Mouse (Mus musculus) forebrain, embryonic 13.5 days (tissue): ENCODE data around the gene Irx2. TPM values are rescaled to one million over a fixed set of nuclear protein-coding genes. Genes with fewer than 3 reads are reported as not detected.

ENCODE experiments used
- ATAC-seq: fragments of 200-750 bp; cut with Nextera tagmentation; 2 replicates; pipeline ENCODE4 v1.8.0; 2017
- H3K27ac ChIP-seq: fragments of 300-500 bp; sonication (generic); 2 replicates; pipeline ENCODE4 v1.5.1; 2015; ENCODE audit warnings: inconsistent platforms, mild to moderate bottlenecking, moderate library complexity
- H3K27me3 ChIP-seq: fragments of 300-500 bp; sonication (generic); 2 replicates; pipeline ENCODE4 v1.6.1; 2015; ENCODE audit warnings: mild to moderate bottlenecking, inconsistent platforms
- H3K36me3 ChIP-seq: fragments of 300-500 bp; sonication (generic); 2 replicates; pipeline ENCODE4 v1.6.1; 2015; ENCODE audit warnings: mild to moderate bottlenecking, inconsistent platforms; ENCODE audit not compliant: poor library complexity, severe bottlenecking
- H3K4me1 ChIP-seq: fragments of 300-500 bp; sonication (generic); 2 replicates; pipeline ENCODE4 v1.6.1; 2015; ENCODE audit warnings: inconsistent platforms
- H3K4me2 ChIP-seq: fragments of 300-500 bp; sonication (generic); 2 replicates; pipeline ENCODE4 v1.6.1; 2015; ENCODE audit warnings: inconsistent platforms, mild to moderate bottlenecking, moderate library complexity
- H3K4me3 ChIP-seq: fragments of 300-500 bp; sonication (generic); 2 replicates; pipeline ENCODE4 v1.5.1; 2015; ENCODE audit warnings: mild to moderate bottlenecking, inconsistent platforms
- H3K9ac ChIP-seq: fragments of 300-500 bp; sonication (generic); 2 replicates; pipeline ENCODE4 v1.6.1; 2015; ENCODE audit warnings: mild to moderate bottlenecking, inconsistent platforms
- H3K9me3 ChIP-seq: fragments of 300-500 bp; sonication (generic); replicated peaks from 2 replicates; pipeline ENCODE4 v1.6.1; 2016; ENCODE audit warnings: inconsistent platforms
- WGBS: fragments of 180-500 bp; shearing (Covaris S2); methylation state at CpG from one replicate; pipeline ENCODE4 v1.1.7; 2015; 5-methylcytosine and 5-hydroxymethylcytosine counted together
- polyA plus RNA-seq: library from polyadenylated mRNA; unstranded; fragments of >200 nt; fragmentation: Nextera tagmentation; extraction: Ambion mirVana; gene quantifications from 2 replicates; pipeline ENCODE4 v1.2.1, GENCODE M21; 2015

Gene Irx2
- polyA plus RNA-seq, 1 experiment from 2014 or later: 2.9 TPM

GRCm38 (mm10) chr13:72627391-72628321 is 964 bp upstream of the Irx2 start:
- ATAC-seq: 0 out of 2 replicates have a peak, but pooled peaks have one; percentile 5
- Histone ChIP-seq H3K9ac (peak overlapping the region; percentile 54), H3K4me3 (peak overlapping the region; percentile 50), H3K9me3 (no peaks in the 10 kb centered on the region), H3K4me1 (peaks cover 31% of the 10 kb centered on the region), H3K27ac (no peak overlapping the region), H3K4me2 (peak overlapping the region; percentile 87), H3K36me3 (no peaks in the 10 kb centered on the region), H3K27me3 (peaks cover 99% of the 10 kb centered on the region)
- under 1% methylated on average over 42 of the region's 42 CpGs for WGBS

GRCm38 (mm10) chr13:72628935-72629631 is 463 bp downstream of the Irx2 start:
- peak overlapping the region; percentile 50 for H3K4me3 ChIP-seq
- peak overlapping the region; percentile 46 for H3K9ac ChIP-seq
- peak; percentile 56 for ATAC-seq
- H3K9me3 ChIP-seq: no peaks in the 10 kb centered on the region
- no peaks in the 10 kb centered on the region for H3K36me3 ChIP-seq
- peaks cover 31% of the 10 kb centered on the region for H3K4me1 ChIP-seq
- H3K4me2 ChIP-seq: peak overlapping the region; percentile 87
- H3K27ac ChIP-seq: no peak overlapping the region
- H3K27me3 ChIP-seq: peaks cover 98% of the 10 kb centered on the region
- WGBS: under 1% methylated on average over 86 of the region's 88 CpGs

GRCm38 (mm10) chr13:72629806-72630205 is 1.2 kb downstream of the Irx2 start:
- no peak for ATAC-seq
- Histone ChIP-seq H3K4me1 (peaks cover 31% of the 10 kb centered on the region), H3K9ac (no peak overlapping the region), H3K27me3 (peaks cover 98% of the 10 kb centered on the region), H3K27ac (no peak overlapping the region), H3K36me3 (no peaks in the 10 kb centered on the region), H3K9me3 (no peaks in the 10 kb centered on the region), H3K4me3 (peak overlapping the region; percentile 50; the same call in 1 of the 2 replicates), H3K4me2 (peak overlapping the region; percentile 87)
- under 1% methylated on average over 13 of the region's 13 CpGs for WGBS

- H3K4me1 ChIP-seq: peaks cover 31% of the 10 kb centered on the region
- under 1% methylated on average over 59 of the region's 60 CpGs for WGBS
Observed at GRCm38 (mm10) chr13:72630501-72631372, 2.1 kb downstream of the Irx2 start.

GRCm38 (mm10) chr13:72631373-72632021 is 2.9 kb downstream of the Irx2 start:
- H3K4me3 ChIP-seq: peak overlapping the region; percentile 27
- WGBS: under 1% methylated on average over 44 of the region's 62 CpGs
- peaks cover 31% of the 10 kb centered on the region for H3K4me1 ChIP-seq
- H3K9ac ChIP-seq: peak overlapping the region; percentile 21; the same call in 1 of the 2 replicates
- H3K4me2 ChIP-seq: peak overlapping the region; percentile 43
- no peaks in the 10 kb centered on the region for H3K36me3 ChIP-seq
- ATAC-seq: no peak
- H3K27ac ChIP-seq: no peak overlapping the region
- H3K27me3 ChIP-seq: peaks cover 97% of the 10 kb centered on the region
- H3K9me3 ChIP-seq: no peaks in the 10 kb centered on the region

More at GRCm38 (mm10) chr13:72630501-72631372, 2.1 kb downstream of the Irx2 start:
- ATAC-seq: no peak
- Histone ChIP-seq H3K4me2 (peak overlapping the region; percentile 43), H3K4me3 (peak overlapping the region; percentile 27), H3K27ac (no peak overlapping the region), H3K27me3 (peaks cover 98% of the 10 kb centered on the region), H3K9me3 (no peaks in the 10 kb centered on the region), H3K9ac (0 out of 2 replicates have a peak overlapping the region, but pooled peaks have one; percentile 21), H3K36me3 (no peaks in the 10 kb centered on the region)

GRCm38 (mm10) chr13:72632361-72632760 is 3.7 kb downstream of the Irx2 start:
- H3K4me3 ChIP-seq: no peak overlapping the region

GRCm38 (mm10) chr13:72633097-72633496 is 4.5 kb downstream of the Irx2 start:
- 18% methylated on average over 2 of the region's 2 CpGs for WGBS
- ATAC-seq: no peak
- H3K4me2 ChIP-seq: no peak overlapping the region
- H3K27ac ChIP-seq: no peak overlapping the region
- H3K9me3 ChIP-seq: no peaks in the 10 kb centered on the region
- H3K36me3 ChIP-seq: no peaks in the 10 kb centered on the region
- H3K4me3 ChIP-seq: no peak overlapping the region
- H3K27me3 ChIP-seq: peaks cover 95% of the 10 kb centered on the region
- no peak overlapping the region for H3K9ac ChIP-seq
- H3K4me1 ChIP-seq: peaks cover 27% of the 10 kb centered on the region

More at GRCm38 (mm10) chr13:72632361-72632760, 3.7 kb downstream of the Irx2 start:
- Histone ChIP-seq H3K9ac (no peak overlapping the region), H3K4me1 (peaks cover 31% of the 10 kb centered on the region), H3K27me3 (peaks cover 95% of the 10 kb centered on the region), H3K36me3 (no peaks in the 10 kb centered on the region), H3K9me3 (no peaks in the 10 kb centered on the region), H3K27ac (no peak overlapping the region), H3K4me2 (no peak overlapping the region)
- under 1% methylated on average over 6 of the region's 6 CpGs for WGBS
- ATAC-seq: no peak

GRCm38 (mm10) chr13:72634752-72635315 is 6.2 kb downstream of the Irx2 start:
- H3K4me1 ChIP-seq: peaks cover 18% of the 10 kb centered on the region
- no peak overlapping the region for H3K9ac ChIP-seq
- H3K36me3 ChIP-seq: no peaks in the 10 kb centered on the region
- no peak for ATAC-seq
- no peak overlapping the region for H3K27ac ChIP-seq
- no peaks in the 10 kb centered on the region for H3K9me3 ChIP-seq
- no peak overlapping the region for H3K4me3 ChIP-seq
- peaks cover 96% of the 10 kb centered on the region for H3K27me3 ChIP-seq
- no peak overlapping the region for H3K4me2 ChIP-seq
- WGBS: 6% methylated on average over 7 of the region's 7 CpGs

- no peak overlapping the region for H3K9ac ChIP-seq
- no peak for ATAC-seq
- H3K4me2 ChIP-seq: no peak overlapping the region
- H3K4me3 ChIP-seq: no peak overlapping the region
- H3K9me3 ChIP-seq: no peaks in the 10 kb centered on the region
- H3K4me1 ChIP-seq: peaks cover 15% of the 10 kb centered on the region
- H3K36me3 ChIP-seq: no peaks in the 10 kb centered on the region
- H3K27ac ChIP-seq: no peak overlapping the region
- peaks cover 96% of the 10 kb centered on the region for H3K27me3 ChIP-seq
- 0% methylated on average over 20 of the region's 20 CpGs for WGBS
Observed at GRCm38 (mm10) chr13:72636331-72636851, 7.8 kb downstream of the Irx2 start.

GRCm38 (mm10) chr13:72637536-72637935 is 8.9 kb downstream of the Irx2 start:
- Histone ChIP-seq H3K4me3 (no peak overlapping the region), H3K9me3 (no peaks in the 10 kb centered on the region), H3K4me2 (no peak overlapping the region), H3K27me3 (peaks cover 96% of the 10 kb centered on the region), H3K27ac (no peak overlapping the region), H3K9ac (no peak overlapping the region), H3K36me3 (no peaks in the 10 kb centered on the region), H3K4me1 (peaks cover 11% of the 10 kb centered on the region)
- no peak for ATAC-seq
- WGBS: 9% methylated on average over 3 of the region's 3 CpGs
